Mouse (Mus musculus) forebrain, embryonic 11.5 days (tissue): ENCODE data around the gene Marc1. TPM values are rescaled to one million over a fixed set of nuclear protein-coding genes. Genes with fewer than 3 reads are reported as not detected.

Experiments used
- ATAC-seq: fragments of 200-750 bp; cut with Nextera tagmentation; replicated peaks from 2 replicates; pipeline ENCODE4 v1.8.0; 2017; ENCODE audit warnings: moderate TSS enrichment; ENCODE audit not compliant: low FRiP score
- DNase-seq: peaks from one replicate; pipeline ENCODE4 v3.0.0-alpha.2; 2017; ENCODE audit warnings: low spot score
- H3K27ac ChIP-seq: fragments of 300-500 bp; sonication (generic); 2 replicates; pipeline ENCODE4 v1.5.1; 2014; ENCODE audit warnings: low read depth, low read length
- H3K27me3 ChIP-seq: fragments of 300-500 bp; sonication (generic); 2 replicates; pipeline ENCODE4 v1.6.1; 2014; ENCODE audit warnings: mild to moderate bottlenecking, low read length, mixed read lengths; ENCODE audit not compliant: control insufficient read depth, insufficient read depth
- H3K36me3 ChIP-seq: fragments of 300-500 bp; sonication (generic); 2 replicates; pipeline ENCODE4 v1.6.1; 2014; ENCODE audit warnings: mild to moderate bottlenecking, low read length, moderate library complexity, mixed read lengths; ENCODE audit not compliant: control insufficient read depth, insufficient read depth
- H3K4me1 ChIP-seq: fragments of 300-500 bp; sonication (generic); replicated peaks from 2 replicates; pipeline ENCODE4 v1.6.1; 2014; ENCODE audit warnings: low read length, mixed read lengths; ENCODE audit not compliant: control insufficient read depth, insufficient read depth
- H3K4me2 ChIP-seq: fragments of 300-500 bp; sonication (generic); 2 replicates; pipeline ENCODE4 v1.6.1; 2014; ENCODE audit warnings: low read depth, mild to moderate bottlenecking, low read length, moderate library complexity, mixed read lengths; ENCODE audit not compliant: severe bottlenecking
- H3K4me3 ChIP-seq: fragments of 300-500 bp; sonication (generic); 2 replicates; pipeline ENCODE4 v1.5.1; 2014; ENCODE audit warnings: low read depth, low read length
- H3K9ac ChIP-seq: fragments of 300-500 bp; sonication (generic); 2 replicates; pipeline ENCODE4 v1.6.1; 2014; ENCODE audit warnings: low read length
- H3K9me3 ChIP-seq: fragments of 300-500 bp; sonication (generic); 2 replicates; pipeline ENCODE4 v1.6.1; 2016; ENCODE audit warnings: low read length, mixed read lengths; ENCODE audit not compliant: control insufficient read depth
- WGBS: fragments of 180-500 bp; shearing (Covaris S2); extraction: QIAGEN DNeasy Blood & Tissue Kit; methylation state at CpG from one replicate; pipeline ENCODE4 v1.1.7; 2014; 5-methylcytosine and 5-hydroxymethylcytosine counted together
- polyA plus RNA-seq: library from polyadenylated mRNA; unstranded; fragments of >200 nt; fragmentation: Nextera tagmentation; extraction: Ambion mirVana; gene quantifications from 2 replicates; pipeline ENCODE4 v1.2.1, GENCODE M21; 2014

The Marc1 gene
- polyA plus RNA-seq, 1 experiment from 2014 or later: 0.15 TPM

DNA sequence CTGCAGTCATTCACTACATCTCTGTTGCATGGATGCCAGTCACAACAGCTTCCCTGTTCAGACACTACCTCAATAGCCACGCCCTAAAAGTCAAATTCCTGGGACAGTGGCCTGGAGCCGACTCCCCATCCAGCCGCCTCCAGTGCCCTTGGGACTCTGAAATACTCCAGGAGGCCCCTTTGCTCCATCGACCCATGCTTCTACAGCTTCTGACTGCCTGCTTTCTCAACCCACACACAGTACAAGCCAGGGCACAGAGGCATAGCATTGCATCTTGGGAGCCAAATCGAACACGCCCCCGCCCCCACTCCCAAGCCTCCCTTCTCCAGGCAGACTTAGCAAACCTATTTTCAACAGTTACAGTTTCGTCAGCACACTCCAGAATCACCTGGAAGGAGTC is 18.8 kb upstream of the Marc1 start:
- H3K36me3 ChIP-seq: no peaks in the 10 kb centered on the region; the same call in 1 of the 2 replicates

DNA sequence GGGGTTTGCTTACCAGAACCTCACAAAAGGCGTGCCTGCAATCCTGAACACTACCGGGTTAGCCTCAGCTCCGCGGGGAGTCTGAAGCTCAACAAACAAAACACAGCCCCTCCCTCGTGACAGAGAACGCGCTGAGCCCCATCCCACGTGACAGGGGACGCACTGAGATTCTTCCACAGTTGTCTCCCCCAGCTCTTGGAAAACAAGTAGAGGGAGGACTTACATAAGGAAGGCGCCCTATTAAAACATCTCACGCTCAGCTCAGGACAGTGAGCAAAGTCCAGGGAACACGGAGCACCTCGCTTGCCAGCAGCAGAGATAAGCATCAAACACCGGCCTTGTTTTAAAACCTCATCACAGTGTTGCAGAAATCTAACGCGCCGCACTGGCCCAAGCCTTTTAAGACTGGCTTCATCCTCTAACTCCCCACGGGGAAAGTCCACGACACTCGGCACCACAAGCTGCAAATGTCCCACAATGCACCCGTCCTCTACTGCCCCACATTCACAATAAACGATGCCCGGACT is 16.1 kb upstream of the Marc1 start:
- 34% methylated on average over 23 of the region's 23 CpGs for WGBS
- no peaks in the 10 kb centered on the region for H3K9me3 ChIP-seq
- no peak overlapping the region for H3K4me3 ChIP-seq
- peak overlapping the region; percentile 37 for H3K9ac ChIP-seq
- peak overlapping the region; percentile 29; the same call in 1 of the 2 replicates for H3K4me2 ChIP-seq
- no peaks in the 10 kb centered on the region; the same call in 1 of the 2 replicates for H3K36me3 ChIP-seq
- ATAC-seq: no peak
- H3K4me1 ChIP-seq: peaks cover 5% of the 10 kb centered on the region; the same call in 1 of the 2 replicates
- no peak overlapping the region for H3K27ac ChIP-seq
- no peak for DNase-seq
- no peaks in the 10 kb centered on the region for H3K27me3 ChIP-seq

More for the DNA sequence above, 18.8 kb upstream of the Marc1 start:
- H3K4me3 ChIP-seq: no peak overlapping the region
- peaks cover 5% of the 10 kb centered on the region; the same call in 1 of the 2 replicates for H3K4me1 ChIP-seq
- no peak overlapping the region for H3K4me2 ChIP-seq
- DNase-seq (no peak), ATAC-seq (no peak)
- 91% methylated on average over 8 of the region's 8 CpGs for WGBS
- no peaks in the 10 kb centered on the region for H3K9me3 ChIP-seq
- no peaks in the 10 kb centered on the region for H3K27me3 ChIP-seq
- no peak overlapping the region for H3K27ac ChIP-seq
- H3K9ac ChIP-seq: no peak overlapping the region

DNA sequence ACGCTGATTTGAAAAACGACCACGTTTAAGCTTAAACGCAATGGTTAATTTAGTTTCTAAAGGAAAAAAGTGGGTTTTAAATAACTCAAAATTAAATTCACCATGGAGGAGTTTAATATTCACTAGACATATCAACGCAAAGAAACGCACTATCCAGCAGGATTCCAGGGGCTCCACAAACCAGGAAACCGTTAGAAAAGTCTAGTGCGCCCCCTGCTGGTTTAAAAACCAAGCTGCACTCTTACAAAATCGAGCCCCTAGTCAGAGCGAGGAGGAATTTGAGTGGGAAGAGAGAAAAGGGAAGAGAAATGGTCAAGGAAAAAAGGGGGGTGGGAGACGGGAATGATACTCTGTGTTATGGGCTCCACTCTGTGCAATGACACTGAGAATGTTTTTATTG is 14.0 kb upstream of the Marc1 start:
- 27% methylated on average over 11 of the region's 11 CpGs for WGBS
- H3K36me3 ChIP-seq: no peaks in the 10 kb centered on the region
- DNase-seq (peak; percentile 73), ATAC-seq (peak; percentile 47)
- no peak overlapping the region for H3K27ac ChIP-seq
- no peaks in the 10 kb centered on the region for H3K9me3 ChIP-seq
- no peak overlapping the region for H3K4me3 ChIP-seq
- no peak overlapping the region for H3K4me2 ChIP-seq
- H3K9ac ChIP-seq: no peak overlapping the region
- H3K27me3 ChIP-seq: no peaks in the 10 kb centered on the region
- H3K4me1 ChIP-seq: peaks cover 5% of the 10 kb centered on the region; the same call in 1 of the 2 replicates

DNA sequence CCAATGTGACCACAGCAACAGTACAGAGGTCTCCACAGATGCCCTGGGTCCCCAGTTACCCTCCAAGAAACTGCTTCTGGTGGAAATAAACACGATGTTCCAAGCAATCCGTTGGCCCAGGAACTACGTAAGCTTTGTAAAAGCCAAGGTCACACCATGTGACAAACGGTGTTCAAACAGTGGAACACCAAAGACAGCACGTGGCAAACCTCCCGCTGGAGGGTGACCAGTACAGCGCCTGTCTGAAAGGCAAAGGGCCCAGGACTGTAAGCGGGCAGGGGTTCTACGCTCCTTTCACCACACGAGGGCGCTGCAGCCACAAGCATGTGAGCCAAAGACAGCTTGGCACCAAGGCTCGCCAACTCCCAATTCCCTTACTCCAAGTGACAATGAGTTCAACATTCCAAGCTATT is 13.3 kb upstream of the Marc1 start:
- peak; percentile 95 for DNase-seq
- H3K9ac ChIP-seq: no peak overlapping the region
- H3K4me1 ChIP-seq: peaks cover 5% of the 10 kb centered on the region; the same call in 1 of the 2 replicates
- no peaks in the 10 kb centered on the region for H3K27me3 ChIP-seq
- WGBS: 4% methylated on average over 12 of the region's 12 CpGs
- no peak overlapping the region for H3K4me2 ChIP-seq
- no peaks in the 10 kb centered on the region for H3K9me3 ChIP-seq
- H3K4me3 ChIP-seq: no peak overlapping the region
- no peak overlapping the region for H3K27ac ChIP-seq
- ATAC-seq: peak; percentile 85
- H3K36me3 ChIP-seq: no peaks in the 10 kb centered on the region

DNA sequence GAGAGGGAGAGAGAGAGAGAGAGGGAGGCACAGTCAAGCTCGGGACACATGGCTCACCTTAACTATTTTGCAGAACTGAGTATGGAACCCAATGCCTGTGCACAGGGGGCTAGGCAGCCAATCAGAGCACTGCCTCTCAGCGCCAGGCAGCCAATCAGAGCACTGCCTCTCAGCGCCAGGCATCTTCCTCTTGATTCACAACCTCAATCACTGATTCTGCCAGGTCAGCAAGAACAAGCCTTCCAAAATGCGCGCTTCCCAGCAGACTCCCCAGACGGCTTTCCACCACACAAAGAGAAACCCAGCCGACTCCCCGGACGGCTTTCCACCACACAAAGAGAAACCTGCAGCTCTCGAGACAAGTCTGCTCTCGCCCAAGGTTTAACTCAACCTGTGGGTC is 11.6 kb upstream of the Marc1 start:
- DNase-seq (peak; percentile 57), ATAC-seq (peak; percentile 54)
- Histone ChIP-seq H3K27me3 (no peaks in the 10 kb centered on the region), H3K4me3 (no peak overlapping the region), H3K4me1 (peaks cover 5% of the 10 kb centered on the region; the same call in 1 of the 2 replicates), H3K36me3 (no peaks in the 10 kb centered on the region), H3K9me3 (no peaks in the 10 kb centered on the region), H3K4me2 (0 out of 2 replicates have a peak overlapping the region, but pooled peaks have one; percentile 21), H3K9ac (no peak overlapping the region), H3K27ac (no peak overlapping the region)
- 12% methylated on average over 11 of the region's 11 CpGs for WGBS

DNA sequence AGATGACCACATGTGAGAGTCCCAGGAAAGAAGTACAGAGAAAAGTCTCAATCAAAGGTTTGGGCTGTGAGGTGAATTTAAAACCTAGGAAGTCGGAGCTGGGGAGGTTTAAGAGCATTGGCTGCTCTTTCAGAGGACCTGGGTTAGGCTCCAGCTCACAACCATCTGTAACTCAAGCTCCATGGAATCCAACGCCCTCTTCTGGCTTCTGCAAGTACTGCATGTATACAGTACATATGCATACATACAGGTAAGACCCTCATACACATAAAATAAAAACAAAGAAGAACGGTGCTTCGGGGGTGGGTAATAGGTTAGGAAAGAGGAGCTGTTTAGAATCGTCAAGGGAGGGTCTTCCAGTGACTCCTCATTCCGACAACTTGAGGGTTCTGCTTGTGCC is 6.7 kb upstream of the Marc1 start:
- H3K27me3 ChIP-seq: no peaks in the 10 kb centered on the region
- H3K9ac ChIP-seq: no peak overlapping the region
- no peak overlapping the region for H3K4me3 ChIP-seq
- H3K9me3 ChIP-seq: no peaks in the 10 kb centered on the region
- ATAC-seq (no peak), DNase-seq (no peak)
- H3K4me1 ChIP-seq: no peaks in the 10 kb centered on the region
- no peaks in the 10 kb centered on the region for H3K36me3 ChIP-seq
- 80% methylated on average over 6 of the region's 6 CpGs for WGBS
- no peak overlapping the region for H3K4me2 ChIP-seq
- no peak overlapping the region for H3K27ac ChIP-seq

DNA sequence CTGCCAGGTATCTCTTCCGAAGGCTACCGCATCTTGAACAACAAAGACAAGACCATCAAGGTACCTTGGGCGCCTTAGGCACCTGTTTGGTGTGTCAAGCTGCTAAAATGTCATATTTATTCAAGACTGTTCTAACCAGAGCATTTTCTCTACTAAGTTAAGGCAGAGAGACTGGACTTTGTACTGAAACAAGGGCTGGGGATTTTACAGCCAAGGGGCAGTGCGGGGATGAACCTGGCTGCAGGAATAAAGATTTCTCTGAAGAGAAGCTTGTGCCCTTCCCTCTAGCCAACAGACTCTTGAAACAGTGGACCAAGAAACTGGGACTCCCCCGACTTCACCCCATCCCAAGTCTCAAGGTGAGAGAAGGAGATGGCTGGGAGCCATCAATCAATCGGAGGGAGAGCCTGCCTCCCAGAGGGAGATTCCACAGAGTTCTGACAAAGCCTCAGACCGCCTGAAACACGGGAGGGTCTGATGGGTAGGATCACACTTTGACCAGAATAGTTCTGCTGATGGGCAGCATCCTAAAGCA is 670 bp upstream of the Marc1 start:
- DNase-seq: no peak
- WGBS: 75% methylated on average over 8 of the region's 8 CpGs

DNA sequence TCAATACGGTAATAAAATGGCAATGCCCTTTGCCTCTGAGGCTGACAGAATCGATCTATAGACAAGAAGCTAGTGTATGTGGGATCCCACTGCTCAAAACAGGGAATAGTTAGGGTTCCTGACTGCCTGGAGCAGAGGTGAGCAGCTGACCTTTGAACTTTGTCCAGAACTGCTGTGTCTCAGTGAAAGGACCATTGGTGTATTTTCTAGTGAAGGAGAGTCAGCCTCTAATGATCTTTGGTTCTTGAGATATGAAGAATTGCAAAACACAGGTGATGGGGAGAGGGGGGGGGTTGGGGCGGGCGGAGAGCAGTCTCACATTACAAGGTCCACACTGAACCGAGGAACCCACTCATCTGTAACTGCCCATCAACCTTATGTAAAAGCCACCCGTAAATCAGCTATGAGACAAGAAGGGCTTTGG is 1.5 kb downstream of the Marc1 start:
- Histone ChIP-seq H3K4me2 (no peak overlapping the region), H3K4me3 (no peak overlapping the region), H3K36me3 (no peaks in the 10 kb centered on the region), H3K4me1 (peaks cover 8% of the 10 kb centered on the region; the same call in 1 of the 2 replicates), H3K27me3 (peaks cover 6% of the 10 kb centered on the region), H3K9ac (no peak overlapping the region), H3K27ac (no peak overlapping the region), H3K9me3 (no peaks in the 10 kb centered on the region)
- 81% methylated on average over 6 of the region's 6 CpGs for WGBS
- no peak for ATAC-seq
- no peak for DNase-seq

More for the DNA sequence above, 670 bp upstream of the Marc1 start:
- no peak for ATAC-seq
- Histone ChIP-seq H3K4me1 (peaks cover 8% of the 10 kb centered on the region; the same call in 1 of the 2 replicates), H3K9ac (no peak overlapping the region), H3K4me3 (no peak overlapping the region), H3K36me3 (no peaks in the 10 kb centered on the region), H3K9me3 (no peaks in the 10 kb centered on the region), H3K27me3 (peaks cover 6% of the 10 kb centered on the region), H3K27ac (no peak overlapping the region), H3K4me2 (no peak overlapping the region)
